Mouse (Mus musculus) ES-Bruce4 (cell line): ENCODE data around the gene Cacna2d3. TPM values are rescaled to one million over a fixed set of nuclear protein-coding genes. Genes with fewer than 3 reads are reported as not detected.

ENCODE experiments used
- H3K27ac ChIP-seq: 2 replicates; pipeline ENCODE4 v1.5.1; 2012; ENCODE audit warnings: low read length, inconsistent platforms; ENCODE audit not compliant: insufficient read depth
- H3K27me3 ChIP-seq: 2 replicates; pipeline ENCODE4 v1.6.1; 2012; ENCODE audit warnings: mild to moderate bottlenecking, low read length, inconsistent platforms; ENCODE audit not compliant: control insufficient read depth, poor library complexity, insufficient read depth, severe bottlenecking
- H3K36me3 ChIP-seq: 2 replicates; pipeline ENCODE4 v1.6.1; 2012; ENCODE audit warnings: inconsistent platforms, mild to moderate bottlenecking, low read length, moderate library complexity; ENCODE audit not compliant: control insufficient read depth, poor library complexity, insufficient read depth, severe bottlenecking
- H3K4me1 ChIP-seq: one replicate; pipeline ENCODE4 v1.8.1; 2011; ENCODE audit warnings: low read length; ENCODE audit not compliant: control insufficient read depth, insufficient read depth
- H3K4me3 ChIP-seq: 2 replicates; pipeline ENCODE4 v1.5.1; 2011; ENCODE audit warnings: low read depth, mild to moderate bottlenecking, low read length
- H3K9ac ChIP-seq: 2 replicates; pipeline ENCODE4 v1.6.1; 2012; ENCODE audit warnings: low read depth, mild to moderate bottlenecking, inconsistent platforms; ENCODE audit not compliant: poor library complexity, severe bottlenecking
- H3K9me3 ChIP-seq: replicated peaks from 2 replicates; pipeline ENCODE4 v1.6.1; 2012; ENCODE audit warnings: mild to moderate bottlenecking, low read length, inconsistent platforms; ENCODE audit not compliant: control insufficient read depth, poor library complexity, insufficient read depth, severe bottlenecking
- CTCF ChIP-seq: IDR thresholded peaks from one replicate; pipeline ENCODE4 v1.8.1; 2011; ENCODE audit warnings: low read depth, low read length
- EP300 ChIP-seq: IDR thresholded peaks from 2 replicates; pipeline ENCODE4 v1.6.1; 2011; ENCODE audit warnings: low read depth, low read length; ENCODE audit not compliant: insufficient read depth
- POLR2A ChIP-seq: IDR thresholded peaks from one replicate; pipeline ENCODE4 v1.8.1; 2011; ENCODE audit warnings: low read length; ENCODE audit not compliant: insufficient read depth
- polyA plus RNA-seq: library from polyadenylated mRNA; stranded (reverse); fragments of >200 nt; gene quantifications from 2 replicates; pipeline ENCODE4 v1.2.4, GENCODE M21; 2011; ENCODE audit warnings: low read depth; ENCODE audit not compliant: missing spikeins, insufficient read depth, insufficient read length

Cacna2d3 gene
- polyA plus RNA-seq, 1 experiment = not detected

DNA sequence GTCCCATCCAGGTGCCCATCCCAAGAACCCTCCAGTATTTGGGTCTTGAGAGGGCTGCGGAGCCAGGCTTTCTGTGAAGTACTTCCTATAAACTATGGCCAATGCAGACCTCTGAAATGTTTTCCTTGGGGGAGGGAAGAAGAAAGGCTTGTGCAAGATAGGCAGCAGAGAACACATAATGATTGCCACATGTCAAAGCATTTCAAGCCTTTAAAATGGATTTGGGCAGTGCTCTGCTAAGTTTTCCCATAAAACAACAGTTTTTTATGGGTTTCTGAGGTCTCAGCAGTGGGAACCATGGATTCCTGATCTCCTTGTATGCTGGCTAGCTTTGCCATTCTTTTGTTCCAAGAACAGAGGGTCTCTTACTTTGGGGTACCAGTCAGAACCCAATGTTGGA lies 834.3 kb downstream of the Cacna2d3 start:
- H3K27ac ChIP-seq = no peak overlapping the region
- no peak overlapping the region for H3K9ac ChIP-seq
- TF ChIP-seq POLR2A = no peak
- TF ChIP-seq CTCF = no peak
- no peak for TF ChIP-seq EP300
- H3K27me3 ChIP-seq = no peaks in the 10 kb centered on the region
- no peak overlapping the region for H3K4me3 ChIP-seq
- H3K36me3 ChIP-seq = no peaks in the 10 kb centered on the region
- no peaks in the 10 kb centered on the region for H3K4me1 ChIP-seq
- no peaks in the 10 kb centered on the region for H3K9me3 ChIP-seq

DNA sequence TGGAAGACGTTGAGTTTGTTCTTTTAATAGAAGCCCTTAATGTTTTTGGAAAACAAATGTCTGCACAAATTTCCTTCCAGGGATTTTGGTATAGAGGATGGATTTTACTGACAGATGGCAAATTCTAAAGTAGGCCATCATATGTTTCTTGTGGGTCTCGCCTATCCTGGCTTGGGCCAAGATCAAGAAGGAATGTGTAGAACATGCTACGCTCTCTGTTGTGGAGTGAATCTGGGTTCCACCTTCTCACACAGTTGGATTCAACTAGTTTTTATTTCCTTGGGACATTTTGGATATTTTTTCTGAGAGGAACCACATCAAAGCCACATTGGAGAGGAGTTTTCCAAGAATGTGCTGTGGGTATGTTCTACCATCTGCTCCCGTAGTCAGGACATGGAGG lies 835.0 kb downstream of the Cacna2d3 start:
- no peak for TF ChIP-seq EP300
- TF ChIP-seq POLR2A = no peak
- TF ChIP-seq CTCF = no peak
- Histone ChIP-seq H3K27me3 (no peaks in the 10 kb centered on the region), H3K9me3 (no peaks in the 10 kb centered on the region), H3K9ac (no peak overlapping the region), H3K36me3 (no peaks in the 10 kb centered on the region), H3K27ac (no peak overlapping the region), H3K4me3 (no peak overlapping the region), H3K4me1 (no peaks in the 10 kb centered on the region)

DNA sequence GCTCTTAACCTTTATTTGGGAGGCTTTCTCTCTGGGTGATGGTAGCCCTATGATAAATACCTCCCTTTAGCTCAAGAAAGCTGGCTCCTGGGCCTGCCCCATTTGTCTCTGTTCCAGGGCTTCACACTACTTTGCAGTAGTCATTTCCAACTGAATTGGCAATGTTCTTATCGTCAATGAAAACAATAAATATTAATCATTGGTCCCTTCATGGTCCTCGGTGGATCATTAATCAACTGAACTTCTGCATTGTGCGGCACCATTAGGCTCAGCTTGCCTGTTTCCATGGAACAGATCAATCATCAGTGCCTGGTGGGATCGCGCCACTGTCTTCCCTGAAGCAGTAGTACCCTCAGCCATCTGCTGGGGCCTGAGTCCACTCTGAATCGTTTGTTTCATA lies 850.7 kb downstream of the Cacna2d3 start:
- no peak overlapping the region for H3K4me3 ChIP-seq
- H3K4me1 ChIP-seq = no peaks in the 10 kb centered on the region
- no peak overlapping the region for H3K27ac ChIP-seq
- no peaks in the 10 kb centered on the region for H3K36me3 ChIP-seq
- no peaks in the 10 kb centered on the region for H3K9me3 ChIP-seq
- no peak overlapping the region for H3K9ac ChIP-seq
- TF ChIP-seq CTCF (no peak), EP300 (no peak), POLR2A (no peak)
- no peaks in the 10 kb centered on the region for H3K27me3 ChIP-seq

DNA sequence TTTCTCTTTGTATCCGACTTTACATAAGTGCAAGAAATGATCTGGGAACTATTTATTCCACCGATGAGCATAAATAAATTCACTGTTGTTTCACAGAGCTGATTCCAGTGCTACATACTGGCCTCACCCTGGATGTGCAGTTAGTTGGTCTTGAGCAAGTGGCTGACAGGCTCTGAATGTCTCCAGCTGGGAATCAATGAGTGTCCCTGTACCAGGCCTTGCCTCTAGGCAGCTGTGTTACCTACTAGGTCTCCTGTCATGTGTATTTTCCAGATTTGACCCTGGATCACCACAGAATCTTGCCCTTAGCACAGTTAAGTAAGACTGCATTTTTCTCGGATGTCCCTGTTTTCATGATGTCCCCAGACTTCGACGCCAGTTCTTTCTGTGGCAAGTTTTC lies 851.3 kb downstream of the Cacna2d3 start:
- Histone ChIP-seq H3K9me3 (no peaks in the 10 kb centered on the region), H3K9ac (no peak overlapping the region), H3K27me3 (no peaks in the 10 kb centered on the region), H3K27ac (no peak overlapping the region), H3K4me3 (no peak overlapping the region), H3K4me1 (no peaks in the 10 kb centered on the region), H3K36me3 (no peaks in the 10 kb centered on the region)
- TF ChIP-seq CTCF (no peak), EP300 (no peak), POLR2A (no peak)

DNA sequence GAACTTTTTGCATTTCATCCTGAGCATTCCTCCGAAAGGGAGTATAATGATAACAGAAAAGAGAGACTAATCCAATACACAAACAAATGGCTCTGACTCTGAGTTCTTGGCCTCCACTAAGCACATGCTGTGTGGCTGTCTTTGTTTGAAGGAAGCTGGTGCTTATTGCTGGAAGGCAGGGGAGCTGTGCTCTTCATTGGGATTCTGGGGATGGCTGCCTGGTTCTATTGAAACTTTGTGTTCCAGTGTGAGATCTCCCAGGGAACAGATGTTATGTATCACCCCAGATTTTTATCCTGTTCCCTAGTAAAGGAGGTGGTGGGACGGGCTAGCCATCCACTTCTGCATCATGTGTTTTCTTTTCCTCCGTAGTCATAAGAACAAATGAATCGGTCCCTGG lies 856.7 kb downstream of the Cacna2d3 start:
- Histone ChIP-seq H3K36me3 (no peaks in the 10 kb centered on the region), H3K4me3 (no peak overlapping the region), H3K27me3 (no peaks in the 10 kb centered on the region), H3K9ac (no peak overlapping the region), H3K4me1 (no peaks in the 10 kb centered on the region), H3K27ac (no peak overlapping the region), H3K9me3 (no peaks in the 10 kb centered on the region)
- no peak for TF ChIP-seq CTCF

DNA sequence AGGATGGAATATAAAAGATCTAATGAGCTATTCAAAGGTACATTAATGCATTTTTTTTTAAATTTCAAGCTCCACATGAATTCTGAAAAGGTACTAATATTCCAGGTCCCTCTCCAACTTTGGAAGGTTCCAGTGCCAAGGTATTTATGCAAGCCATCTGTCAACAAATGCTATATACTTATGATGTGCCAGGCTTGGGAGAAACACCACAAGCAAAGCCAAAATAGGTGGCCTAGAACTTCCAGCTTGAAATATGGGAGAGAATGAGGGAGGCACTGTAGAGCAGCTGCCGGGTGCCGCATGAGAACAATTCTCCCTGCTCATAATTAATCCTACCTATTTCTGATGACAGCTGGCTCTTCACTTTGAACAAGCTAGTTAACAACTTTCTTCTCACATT lies 860.5 kb downstream of the Cacna2d3 start:
- no peak overlapping the region for H3K4me3 ChIP-seq
- no peaks in the 10 kb centered on the region for H3K27me3 ChIP-seq
- no peaks in the 10 kb centered on the region for H3K4me1 ChIP-seq
- H3K27ac ChIP-seq = no peak overlapping the region
- no peaks in the 10 kb centered on the region for H3K36me3 ChIP-seq
- TF ChIP-seq CTCF = no peak
- no peak for TF ChIP-seq POLR2A
- no peak for TF ChIP-seq EP300
- H3K9ac ChIP-seq = no peak overlapping the region
- no peaks in the 10 kb centered on the region for H3K9me3 ChIP-seq

Other genes starting within 250 kb of the Cacna2d3 start
- gene Selenok, start 246.4 kb upstream of the Cacna2d3 start, polyA plus RNA-seq = 39.9 and 50.8 TPM in 2 replicates